21 mouse cellular contexts compared by ENCODE assay signal in genomic region chr3:85493796-85494195, GRCm38 (mm10).
"Had no signal": no experiment of that assay in that cellular context is flagged by ENCODE, and none has a peak within 500 bp of the region (broad histone marks: within the 10 kb centered on the region; RNA-seq: fewer than 3 reads in every experiment).

No protein-coding gene starts in this region.

- H3K9me3 ChIP-seq: kidney, embryonic 15.5 days; limb, embryonic 10.5 days; limb, embryonic 13.5 days; liver, embryonic 13.5 days; midbrain, embryonic 12.5 days; midbrain, embryonic 15.5 days; neural tube, embryonic 13.5 days; stomach, embryonic 15.5 days had no signal

- H3K9ac ChIP-seq: kidney, embryonic 15.5 days; limb, embryonic 13.5 days; liver, embryonic 13.5 days; lung, embryonic 14.5 days; midbrain, embryonic 12.5 days; midbrain, embryonic 15.5 days; neural tube, embryonic 13.5 days; stomach, embryonic 15.5 days had no signal

- H3K27ac ChIP-seq: kidney, embryonic 15.5 days; limb, embryonic 10.5 days; limb, embryonic 13.5 days; liver, embryonic 13.5 days; macrophage; midbrain, embryonic 12.5 days; midbrain, embryonic 15.5 days; neural tube, embryonic 13.5 days; stomach, embryonic 15.5 days had no signal

- DNase-seq: kidney, adult 8-10 months; kidney, postnatal 10 days; kidney, postnatal 36 days; layer of hippocampus, postnatal 36 days; liver; liver, embryonic 13.5 days; lung, embryonic 14.5 days; retina, postnatal 1 day; right cerebral cortex, postnatal 25 days; spleen, adult 18-20 months; thymus, postnatal 25 days had no signal

- H3K4me2 ChIP-seq: kidney, embryonic 15.5 days; limb, embryonic 13.5 days; liver, embryonic 13.5 days; lung, embryonic 14.5 days; midbrain, embryonic 12.5 days; midbrain, embryonic 15.5 days; neural tube, embryonic 13.5 days; stomach, embryonic 15.5 days had no signal

- H3K27me3 ChIP-seq: kidney, embryonic 15.5 days; limb, embryonic 13.5 days; liver, embryonic 13.5 days; midbrain, embryonic 12.5 days; midbrain, embryonic 15.5 days; neural tube, embryonic 13.5 days; stomach, embryonic 15.5 days had no signal

- H3K4me3 ChIP-seq: kidney, embryonic 15.5 days; limb, embryonic 10.5 days; limb, embryonic 13.5 days; liver, embryonic 13.5 days; midbrain, embryonic 12.5 days; midbrain, embryonic 15.5 days; myocyte; neural tube, embryonic 13.5 days; stomach, embryonic 15.5 days had no signal

- H3K36me3 ChIP-seq: kidney, embryonic 15.5 days; limb, embryonic 10.5 days; limb, embryonic 13.5 days; liver, embryonic 13.5 days; midbrain, embryonic 12.5 days; midbrain, embryonic 15.5 days; neural tube, embryonic 13.5 days; stomach, embryonic 15.5 days had no signal

- ATAC-seq: lung, postnatal 0 days; midbrain, embryonic 15.5 days had no signal

- H3K4me1 ChIP-seq: kidney, embryonic 15.5 days; limb, embryonic 10.5 days; limb, embryonic 13.5 days; liver, embryonic 13.5 days; midbrain, embryonic 12.5 days; midbrain, embryonic 15.5 days; neural tube, embryonic 13.5 days; stomach, embryonic 15.5 days had no signal
